Mouse (Mus musculus) forelimb bud, embryonic 11.5 days (tissue): ENCODE measurements at regions not wholly inside any gene's neighbourhood (a gene's known extent, or its start where the extent isn't known, plus 50 kb on each side); places are given as distances from the start of the nearest gene placed in this dataset.

Source experiments
- DNase-seq: peaks from one replicate; pipeline ENCODE4 v3.0.0-alpha.2; 2012; ENCODE audit warnings: low read depth, low spot score

GRCm38 (mm10) chr8:117894861-117895260, 93.1 kb upstream of the Mphosph6 start:
- no peak for DNase-seq

GRCm38 (mm10) chr8:117890211-117890610, 88.5 kb upstream of the Mphosph6 start:
- DNase-seq = no peak

GRCm38 (mm10) chr8:117881414-117881973, 79.8 kb upstream of the Mphosph6 start:
- DNase-seq = no peak

- DNase-seq = no peak
Observed at GRCm38 (mm10) chr8:117880279-117880975, 78.7 kb upstream of the Mphosph6 start.

GRCm38 (mm10) chr8:117873611-117874010, 71.9 kb upstream of the Mphosph6 start:
- DNase-seq = peak; percentile 50

- DNase-seq = no peak
Observed at GRCm38 (mm10) chr8:117867138-117867537, 65.4 kb upstream of the Mphosph6 start.

- no peak for DNase-seq
Observed at GRCm38 (mm10) chr8:117865014-117865413, 63.3 kb upstream of the Mphosph6 start.

- peak; percentile 58 for DNase-seq
Observed at GRCm38 (mm10) chr8:117863837-117864236, 62.1 kb upstream of the Mphosph6 start.

GRCm38 (mm10) chr8:117862318-117862717, 60.6 kb upstream of the Mphosph6 start:
- DNase-seq = no peak

- DNase-seq = peak; percentile 13
Observed at GRCm38 (mm10) chr8:117859734-117860133, 58.0 kb upstream of the Mphosph6 start.

- DNase-seq = no peak
Observed at GRCm38 (mm10) chr8:117859095-117859494, 57.4 kb upstream of the Mphosph6 start.

- no peak for DNase-seq
Observed at GRCm38 (mm10) chr8:117856121-117856520, 54.4 kb upstream of the Mphosph6 start.

- no peak for DNase-seq
Observed at GRCm38 (mm10) chr8:117854942-117855491, 53.3 kb upstream of the Mphosph6 start.

GRCm38 (mm10) chr8:117854301-117854700, 52.6 kb upstream of the Mphosph6 start:
- no peak for DNase-seq

- no peak for DNase-seq
Observed at GRCm38 (mm10) chr8:117853408-117853807, 51.7 kb upstream of the Mphosph6 start.

GRCm38 (mm10) chr8:117852521-117852920, 50.8 kb upstream of the Mphosph6 start:
- peak; percentile 23 for DNase-seq
